Mouse (Mus musculus) retina, postnatal 7 days (tissue): ENCODE measurements around the gene Atp8a1.

Experiments used
- DNase-seq: peaks from one replicate; pipeline ENCODE4 v3.0.0-alpha.2; 2012; ENCODE audit warnings: low read depth, low spot score

The Atp8a1 gene

GRCm38 (mm10) chr5:67678819-67679218 lies 168.4 kb downstream of the Atp8a1 start:
- no peak for DNase-seq

- no peak for DNase-seq
Observed at GRCm38 (mm10) chr5:67673008-67673407, 174.2 kb downstream of the Atp8a1 start.

GRCm38 (mm10) chr5:67670158-67670557 lies 177.1 kb downstream of the Atp8a1 start:
- DNase-seq = no peak

GRCm38 (mm10) chr5:67669436-67669896 lies 177.8 kb downstream of the Atp8a1 start:
- DNase-seq = no peak

GRCm38 (mm10) chr5:67662715-67663114 lies 184.5 kb downstream of the Atp8a1 start:
- no peak for DNase-seq

GRCm38 (mm10) chr5:67659864-67660263 lies 187.4 kb downstream of the Atp8a1 start:
- DNase-seq = no peak

- DNase-seq = no peak
Observed at GRCm38 (mm10) chr5:67656821-67657259, 190.4 kb downstream of the Atp8a1 start.

GRCm38 (mm10) chr5:67655696-67656519 lies 191.3 kb downstream of the Atp8a1 start:
- DNase-seq = no peak

- DNase-seq = no peak
Observed at GRCm38 (mm10) chr5:67654572-67654971, 192.7 kb downstream of the Atp8a1 start.

- DNase-seq = no peak
Observed at GRCm38 (mm10) chr5:67653543-67653942, 193.7 kb downstream of the Atp8a1 start.

- no peak for DNase-seq
Observed at GRCm38 (mm10) chr5:67652468-67652867, 194.8 kb downstream of the Atp8a1 start.

GRCm38 (mm10) chr5:67650021-67650420 lies 197.2 kb downstream of the Atp8a1 start:
- DNase-seq = no peak

- no peak for DNase-seq
Observed at GRCm38 (mm10) chr5:67649156-67649555, 198.1 kb downstream of the Atp8a1 start.

- no peak for DNase-seq
Observed at GRCm38 (mm10) chr5:67647568-67647967, 199.7 kb downstream of the Atp8a1 start.

GRCm38 (mm10) chr5:67646756-67647529 lies 200.3 kb downstream of the Atp8a1 start:
- no peak for DNase-seq

- no peak for DNase-seq
Observed at GRCm38 (mm10) chr5:67643537-67644255, 203.5 kb downstream of the Atp8a1 start.

- no peak for DNase-seq
Observed at GRCm38 (mm10) chr5:67641406-67642120, 205.7 kb downstream of the Atp8a1 start.

GRCm38 (mm10) chr5:67640596-67641312 lies 206.5 kb downstream of the Atp8a1 start:
- no peak for DNase-seq

- DNase-seq = no peak
Observed at GRCm38 (mm10) chr5:67634339-67634738, 212.9 kb downstream of the Atp8a1 start.

- no peak for DNase-seq
Observed at GRCm38 (mm10) chr5:67633831-67634268, 213.4 kb downstream of the Atp8a1 start.
